Mouse (Mus musculus): Measurements from ENCODE around the gene Dpf2.

DNA sequence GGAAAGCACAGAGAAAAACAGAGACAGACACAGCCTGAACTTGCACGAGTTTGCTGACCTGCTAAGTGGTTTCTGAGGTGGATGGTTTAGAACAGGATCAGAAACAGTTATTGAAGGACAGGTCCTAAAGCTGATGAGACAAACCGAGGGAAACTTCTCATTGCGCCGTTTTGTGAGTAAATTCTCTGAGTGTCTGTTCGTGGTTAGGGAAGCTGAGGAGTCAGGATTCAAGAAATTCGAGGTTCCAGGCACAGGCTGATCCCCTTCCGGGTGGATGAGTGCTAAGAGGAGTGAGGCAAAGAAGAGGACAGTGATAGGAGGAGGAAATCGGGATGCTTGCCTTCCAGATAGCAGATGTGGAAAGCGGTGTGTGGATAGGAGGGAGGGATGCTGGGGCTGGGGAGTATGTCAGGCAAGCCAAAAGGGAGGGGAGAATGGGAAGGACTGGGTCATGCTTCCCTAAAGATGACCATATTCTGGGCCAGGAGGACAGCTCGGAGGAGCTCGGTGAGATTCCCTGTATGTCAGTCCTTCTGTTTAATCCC, 12.6 kb upstream of the Dpf2 start:
- TF ChIP-seq CTCF (IDR thresholded peaks at IDR 0.05; ENCODE audit: low read depth), result no peak
- TF ChIP-seq EP300 (optimal IDR thresholded peaks at IDR 0.05), result no peak

Data from stomach, postnatal 0 days (tissue).